Mouse (Mus musculus) lung, embryonic 14.5 days (tissue): ENCODE measurements around the gene Gpbp1. TPM values are rescaled to one million over a fixed set of nuclear protein-coding genes. Genes with fewer than 3 reads are reported as not detected.
A peak's percentile ranks its signal among the peaks of the same experiment; 100 is the strongest.

ENCODE experiments used
- ATAC-seq: fragments of 200-750 bp; cut with Nextera tagmentation; 2 replicates; pipeline ENCODE4 v1.8.0; 2017; ENCODE audit warnings: mild to moderate bottlenecking, moderate TSS enrichment, moderate library complexity; ENCODE audit not compliant: insufficient read depth
- DNase-seq: peaks from one replicate; pipeline ENCODE4 v3.0.0-alpha.2; 2015
- H3K27ac ChIP-seq: fragments of 300-500 bp; sonication (generic); 2 replicates; pipeline ENCODE4 v1.5.1; 2014; ENCODE audit warnings: low read depth, mild to moderate bottlenecking, moderate library complexity
- H3K27me3 ChIP-seq: fragments of 300-500 bp; sonication (generic); 2 replicates; pipeline ENCODE4 v1.6.1; 2014; ENCODE audit warnings: low read length, control low read depth; ENCODE audit not compliant: insufficient read depth
- H3K36me3 ChIP-seq: fragments of 300-500 bp; sonication (generic); 2 replicates; pipeline ENCODE4 v1.6.1; 2014; ENCODE audit warnings: control low read depth; ENCODE audit not compliant: insufficient read depth
- H3K4me1 ChIP-seq: fragments of 300-500 bp; sonication (generic); 2 replicates; pipeline ENCODE4 v1.6.1; 2014; ENCODE audit warnings: antibody characterized with exemption, control low read depth; ENCODE audit not compliant: insufficient read depth
- H3K4me2 ChIP-seq: fragments of 300-500 bp; sonication (generic); 2 replicates; pipeline ENCODE4 v1.6.1; 2014; ENCODE audit warnings: mild to moderate bottlenecking
- H3K4me3 ChIP-seq: fragments of 300-500 bp; sonication (generic); 2 replicates; pipeline ENCODE4 v1.5.1; 2014; ENCODE audit warnings: low read depth, low read length
- H3K9ac ChIP-seq: fragments of 300-500 bp; sonication (generic); 2 replicates; pipeline ENCODE4 v1.6.1; 2014
- H3K9me3 ChIP-seq: fragments of 300-500 bp; sonication (generic); 2 replicates; pipeline ENCODE4 v1.6.1; 2016; ENCODE audit warnings: low read depth, low read length, control low read depth
- CTCF ChIP-seq: IDR thresholded peaks from 2 replicates; pipeline ENCODE4 v1.5.1; 2016; ENCODE audit warnings: antibody characterized with exemption, low read depth
- whole genome bisulfite sequencing: fragments of 180-500 bp; shearing (Covaris S2); extraction: QIAGEN DNeasy Blood & Tissue Kit; methylation state at CpG from one replicate; pipeline ENCODE4 v1.1.7; 2014; 5-methylcytosine and 5-hydroxymethylcytosine counted together
- polyA plus RNA-seq: library from polyadenylated mRNA; unstranded; fragments of >200 nt; fragmentation: Nextera tagmentation; extraction: Ambion mirVana; gene quantifications from 2 replicates; pipeline ENCODE4 v1.2.1, GENCODE M21; 2014

Gpbp1 gene
- polyA plus RNA-seq, 1 experiment from 2014 or later, result 92.2 TPM

DNA sequence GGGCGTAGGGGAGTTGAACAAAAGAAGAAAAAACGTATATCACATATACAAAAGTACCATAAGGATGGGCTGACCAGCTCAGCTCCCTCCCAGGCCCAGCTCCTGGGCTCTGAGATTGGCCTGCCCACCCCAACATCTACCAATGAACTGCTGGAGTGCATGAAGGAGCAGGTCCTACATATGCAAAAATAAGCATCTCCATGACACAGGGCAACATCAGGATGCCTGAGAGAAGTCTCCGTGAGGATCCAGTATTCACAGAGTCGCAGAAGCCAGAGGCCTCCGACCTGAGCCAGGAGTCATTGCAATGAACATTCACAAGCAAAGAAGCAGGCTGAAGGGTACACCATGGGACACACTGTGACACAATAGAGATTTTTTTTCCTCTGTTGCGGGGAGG is 96.5 kb downstream of the Gpbp1 start:
- no peak for ATAC-seq
- 75% methylated on average over 6 of the region's 6 CpGs for WGBS

DNA sequence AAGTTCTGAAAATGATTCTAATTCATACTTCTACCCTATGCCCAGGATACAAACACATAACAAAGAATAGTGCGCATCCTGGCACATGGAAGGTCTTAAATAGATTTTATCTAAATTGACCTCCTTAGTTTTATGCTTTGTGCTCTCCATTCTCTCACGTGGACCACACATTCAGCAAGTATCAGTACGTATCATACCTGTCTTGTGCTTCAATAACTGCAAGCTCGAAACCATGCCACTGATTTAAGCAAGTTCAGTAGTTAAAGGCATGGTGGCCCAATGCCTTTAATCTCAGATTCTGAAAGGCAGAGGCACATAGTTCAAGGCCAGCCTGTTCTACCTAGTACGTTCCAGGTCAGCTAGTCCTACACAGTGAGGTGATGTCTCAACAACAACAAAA is 98.5 kb downstream of the Gpbp1 start:
- TF ChIP-seq CTCF, result no peak
- ATAC-seq, result no peak
- Histone ChIP-seq H3K4me1 (peaks cover under 1% of the 10 kb centered on the region; the same call in 1 of the 2 replicates), H3K4me3 (no peak overlapping the region), H3K36me3 (no peaks in the 10 kb centered on the region), H3K9ac (no peak overlapping the region), H3K27me3 (no peaks in the 10 kb centered on the region), H3K9me3 (no peaks in the 10 kb centered on the region), H3K4me2 (no peak overlapping the region), H3K27ac (no peak overlapping the region)
- WGBS, result 88% methylated on average over 5 of the region's 5 CpGs
- DNase-seq, result no peak

More for the DNA sequence above, 96.5 kb downstream of the Gpbp1 start:
- H3K27ac ChIP-seq, result no peak overlapping the region
- no peak overlapping the region for H3K4me3 ChIP-seq
- no peaks in the 10 kb centered on the region for H3K36me3 ChIP-seq
- TF ChIP-seq CTCF, result no peak
- no peaks in the 10 kb centered on the region for H3K27me3 ChIP-seq
- DNase-seq, result no peak
- H3K9me3 ChIP-seq, result no peaks in the 10 kb centered on the region
- no peak overlapping the region for H3K9ac ChIP-seq
- peaks cover 9% of the 10 kb centered on the region; the same call in 1 of the 2 replicates for H3K4me1 ChIP-seq
- no peak overlapping the region for H3K4me2 ChIP-seq

DNA sequence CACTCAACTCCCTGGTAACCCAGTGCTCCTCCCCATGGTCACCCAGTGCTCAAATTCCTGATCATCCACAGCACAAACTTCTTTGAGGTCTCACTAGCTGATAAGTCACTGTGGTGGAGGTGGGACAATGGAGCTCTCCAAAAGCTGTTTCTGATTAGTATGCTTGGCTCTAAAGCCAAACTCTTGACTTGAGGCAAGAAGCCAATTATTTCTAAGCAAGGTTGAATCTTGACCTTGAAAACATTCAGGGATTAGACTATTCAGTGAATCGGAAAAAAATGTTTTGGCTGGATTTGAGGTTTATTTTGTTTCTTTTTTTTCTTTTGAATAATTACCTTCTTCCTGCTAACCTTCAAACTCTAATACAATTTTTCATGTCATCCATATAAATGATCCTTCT is 98.9 kb downstream of the Gpbp1 start:
- no peaks in the 10 kb centered on the region for H3K4me1 ChIP-seq
- no peak overlapping the region for H3K9ac ChIP-seq
- no peak for ATAC-seq
- H3K36me3 ChIP-seq, result no peaks in the 10 kb centered on the region
- no peak for TF ChIP-seq CTCF
- H3K4me2 ChIP-seq, result no peak overlapping the region
- H3K4me3 ChIP-seq, result no peak overlapping the region
- H3K27me3 ChIP-seq, result no peaks in the 10 kb centered on the region
- peak; percentile 55 for DNase-seq
- no peaks in the 10 kb centered on the region for H3K9me3 ChIP-seq
- no peak overlapping the region for H3K27ac ChIP-seq
- WGBS, result 42% methylated on average over 1 of the region's 1 CpGs

GRCm38 (mm10) chr13:111384011-111384985 is 105.6 kb downstream of the Gpbp1 start:
- no peak for TF ChIP-seq CTCF
- Histone ChIP-seq H3K4me2 (no peak overlapping the region), H3K36me3 (no peaks in the 10 kb centered on the region), H3K27ac (peak overlapping the region; percentile 55), H3K9me3 (no peaks in the 10 kb centered on the region), H3K4me1 (no peaks in the 10 kb centered on the region), H3K9ac (no peak overlapping the region), H3K4me3 (no peak overlapping the region), H3K27me3 (no peaks in the 10 kb centered on the region)
- ATAC-seq, result peak; percentile 89
- 36% methylated on average over 12 of the region's 12 CpGs for WGBS
- peak; percentile 85 for DNase-seq

Other genes with a start within 250 kb of the Gpbp1 start
- gene Actbl2, start 235.1 kb downstream of the Gpbp1 start, polyA plus RNA-seq, result not detected in 2 replicates
- gene Gm49496, start 59.8 kb upstream of the Gpbp1 start, polyA plus RNA-seq, result not detected in 2 replicates
- gene Gm10198, start 102.7 kb upstream of the Gpbp1 start, polyA plus RNA-seq, result not detected in 2 replicates
- 27.1 and 27.8 TPM in 2 replicates for gene Mier3, start 190.9 kb upstream of the Gpbp1 start, polyA plus RNA-seq